Mouse (Mus musculus) gastrocnemius, postnatal 10 days (tissue): Measurements from ENCODE around the gene Actrt2. TPM values are rescaled to one million over a fixed set of nuclear protein-coding genes. Genes with fewer than 3 reads are reported as not detected.

Experiments used
- DNase-seq: peaks from one replicate; pipeline ENCODE4 v3.0.0; 2021; ENCODE audit warnings: mixed read lengths
- total RNA-seq, 2 experiments: library from RNA; stranded (reverse); gene quantifications; 2 replicates each; pipeline ENCODE4 v1.2.3; 2021

Actrt2 gene
- total RNA-seq, 2 experiments from 2014 or later: not detected

- DNase-seq: no peak
Measured at GRCm38 (mm10) chr4:154637468-154638319, 30.0 kb downstream of the Actrt2 start.

GRCm38 (mm10) chr4:154636721-154637311 lies 30.9 kb downstream of the Actrt2 start, which contains the start of gene Prdm16:
TSS of gene Prdm16 (minus strand) at chr4:154636873.
- DNase-seq: no peak

GRCm38 (mm10) chr4:154636053-154636433 lies 31.6 kb downstream of the Actrt2 start:
- DNase-seq: peak; percentile 34

GRCm38 (mm10) chr4:154635241-154636052 lies 32.2 kb downstream of the Actrt2 start:
- peak; percentile 62 for DNase-seq

GRCm38 (mm10) chr4:154634470-154635240 lies 33.0 kb downstream of the Actrt2 start:
- DNase-seq: no peak

GRCm38 (mm10) chr4:154634001-154634400 lies 33.7 kb downstream of the Actrt2 start:
- DNase-seq: no peak

GRCm38 (mm10) chr4:154632800-154633764 lies 34.6 kb downstream of the Actrt2 start:
- DNase-seq: no peak

- DNase-seq: no peak
Measured at GRCm38 (mm10) chr4:154630763-154631162, 36.9 kb downstream of the Actrt2 start.

GRCm38 (mm10) chr4:154627419-154628142 lies 40.1 kb downstream of the Actrt2 start:
- no peak for DNase-seq

GRCm38 (mm10) chr4:154626282-154626681 lies 41.4 kb downstream of the Actrt2 start:
- no peak for DNase-seq

- DNase-seq: no peak
Measured at GRCm38 (mm10) chr4:154625710-154626109, 42.0 kb downstream of the Actrt2 start.

- no peak for DNase-seq
Measured at GRCm38 (mm10) chr4:154623241-154623640, 44.4 kb downstream of the Actrt2 start.

GRCm38 (mm10) chr4:154622521-154622920 lies 45.1 kb downstream of the Actrt2 start:
- DNase-seq: no peak

Other genes with a start within 250 kb of the Actrt2 start
- gene Prdm16, start 31.0 kb downstream of the Actrt2 start, total RNA-seq: 1 to 10 TPM; 2.7 to 4.1 TPM
- not detected for gene Ttc34, start 169.6 kb upstream of the Actrt2 start, total RNA-seq
- gene Mmel1, start 201.7 kb upstream of the Actrt2 start, total RNA-seq: under 1 TPM; 0.68 to 0.78 TPM
- gene Fam213b, start 231.3 kb upstream of the Actrt2 start, total RNA-seq: 100 to 1,000 TPM; 121 to 143 TPM